Mouse (Mus musculus) megakaryocyte-erythroid progenitor cell, adult 5-6 weeks (primary cell): Measurements from ENCODE around the gene Zfp202. TPM values are rescaled to one million over a fixed set of nuclear protein-coding genes. Genes with fewer than 3 reads are reported as not detected.
"Not testable (repeated sequence)": the region's sequence is repeated elsewhere in the genome, so short reads cannot be mapped to it uniquely, and the experiment has no call there.

ENCODE experiments used
- ATAC-seq: replicated peaks from 2 replicates; pipeline ENCODE4 v1.8.0; 2016; ENCODE audit warnings: mild to moderate bottlenecking, inconsistent platforms; ENCODE audit not compliant: severe bottlenecking, poor library complexity, low FRiP score, low TSS enrichment
- total RNA-seq, 2 experiments: library from RNA; stranded (forward) in 1 of 2; stranded (reverse) in 1 of 2; fragments of 200-1000, 215-1000 nt in 1 of 2; fragments of >200 nt in 1 of 2; fragmentation: Nextera tagmentation in 1 of 2; gene quantifications; 2 replicates each; pipeline ENCODE4 v1.2.3; 2014 to 2017

Gene Zfp202
- 5.2 and 6.4 TPM in 2 replicates for total RNA-seq (2014; fragmentation: Nextera tagmentation)
- total RNA-seq (2017): 2.2 and 5.1 TPM in 2 replicates

DNA sequence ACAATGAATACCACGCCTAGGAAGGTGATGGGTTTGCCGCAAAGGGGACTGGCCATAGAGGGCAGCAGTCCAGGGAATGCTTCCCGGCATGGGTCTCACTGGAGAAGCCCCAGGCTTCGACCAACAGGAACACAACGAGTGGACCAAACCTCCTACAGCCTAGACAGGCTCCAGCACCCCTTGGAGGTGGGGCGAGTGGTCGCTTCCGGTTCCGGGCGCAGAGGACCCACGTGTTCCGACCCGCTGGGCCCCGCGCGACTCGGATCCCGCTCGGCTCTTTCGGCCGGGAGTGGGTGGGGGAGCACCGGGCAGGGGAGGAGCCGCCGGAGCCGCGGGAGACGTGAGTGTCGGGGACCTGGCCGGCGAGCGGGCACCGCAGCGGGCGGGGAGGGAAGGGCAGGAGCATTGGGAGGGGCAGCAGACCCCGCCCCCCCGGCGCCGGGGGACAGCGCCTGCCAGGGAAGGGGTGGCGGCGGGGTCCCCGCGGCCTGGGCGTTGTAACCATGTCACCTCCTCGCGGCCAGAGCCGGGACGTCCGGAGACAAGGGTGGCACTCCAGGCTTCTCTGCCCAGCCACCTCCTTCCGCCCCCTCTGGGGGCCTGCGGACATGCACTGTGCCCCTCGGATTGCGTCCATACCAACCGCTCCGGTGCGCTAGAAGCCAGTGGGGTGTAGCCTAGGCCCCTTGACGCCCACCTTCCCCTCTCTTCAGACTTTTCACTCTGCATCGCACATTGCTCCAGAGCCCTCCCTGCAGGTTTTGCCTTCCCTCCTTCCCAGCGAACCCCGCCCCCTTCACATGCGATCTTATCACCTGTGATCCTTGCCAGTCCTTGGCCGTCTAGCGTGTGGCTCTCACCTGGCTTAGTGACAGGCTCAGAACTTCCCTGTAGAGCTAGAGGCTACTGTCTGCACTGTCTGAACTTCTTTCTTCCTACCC lies at the start of gene Zfp202:
Gene Zfp202 (plus strand): TSS at position 219 of the 941 bp plus-strand sequence.
- peak; percentile 90 for ATAC-seq

DNA sequence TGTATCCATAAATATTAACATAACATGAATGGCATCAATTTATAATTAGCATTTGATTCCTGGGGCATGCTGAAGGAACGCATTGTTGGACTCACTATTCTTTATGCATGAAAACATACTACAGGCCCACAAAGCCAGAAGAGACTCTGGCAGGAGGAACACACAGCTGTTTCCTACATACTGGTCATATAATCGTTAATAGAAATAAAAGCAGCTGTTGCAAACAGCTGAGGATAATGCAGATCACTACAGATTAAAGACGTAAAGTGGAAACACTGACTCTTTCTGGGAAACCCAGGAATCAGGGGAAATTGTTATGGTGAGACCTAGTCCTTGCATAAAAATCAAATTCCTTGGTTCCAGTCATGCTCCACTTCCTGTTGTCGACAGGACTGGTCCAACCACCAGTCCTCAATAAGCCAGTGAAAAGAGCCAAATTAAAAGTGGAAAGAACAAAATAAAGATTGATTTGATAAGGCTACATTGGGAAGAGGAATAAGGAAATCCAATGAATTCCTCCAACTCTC lies 36.9 kb upstream of the Zfp202 start:
- no peak for ATAC-seq

DNA sequence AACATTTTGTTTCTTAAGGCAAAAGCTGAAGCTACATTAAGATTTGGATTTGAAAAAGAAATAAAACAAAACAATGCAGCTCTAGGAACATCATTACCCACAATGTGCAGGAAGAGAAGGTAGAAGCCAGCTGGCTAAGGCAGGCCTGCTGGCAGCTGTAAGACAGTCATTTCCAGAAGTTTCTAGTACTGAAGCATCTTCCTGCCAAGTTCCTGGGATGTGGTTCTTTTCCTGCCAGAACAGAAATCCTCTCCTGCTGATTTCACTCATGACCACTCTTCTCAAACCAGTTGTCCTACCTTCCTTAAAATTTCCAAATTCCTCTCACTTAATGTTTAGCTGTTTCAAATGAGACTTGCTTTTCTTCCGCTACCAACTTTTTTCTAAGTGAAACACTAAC lies 25.7 kb upstream of the Zfp202 start:
- no peak for ATAC-seq

DNA sequence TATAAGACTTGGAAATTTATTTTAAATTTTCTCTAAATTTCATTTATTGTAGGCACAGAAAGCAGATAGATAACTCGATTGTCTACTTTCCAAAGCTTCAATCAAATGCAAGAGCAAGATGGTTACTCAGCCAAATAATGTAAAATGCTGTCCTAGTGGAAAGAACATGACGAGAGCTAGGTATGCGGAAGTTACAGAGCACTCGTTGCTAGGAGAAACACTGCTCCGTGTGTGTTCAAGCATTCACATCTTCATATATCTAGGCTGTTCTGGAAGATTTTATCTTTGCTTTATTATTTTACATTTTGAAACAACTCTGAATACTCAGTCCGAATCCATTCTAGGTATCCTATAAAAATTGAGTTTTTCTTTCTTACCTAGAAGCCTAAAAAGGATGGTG lies 15.1 kb upstream of the Zfp202 start:
- no peak for ATAC-seq

- no peak for ATAC-seq
These were observed 11.5 kb upstream of the Zfp202 start, which contains the start of gene Olfr986 for GRCm38 (mm10) chr9:40180620-40181019. TSS of gene Olfr986 (plus strand) at chr9:40180920.

- ATAC-seq: not testable (repeated sequence)
These were observed 7.0 kb upstream of the Zfp202 start for GRCm38 (mm10) chr9:40185166-40185565.

- no peak for ATAC-seq
These were observed 835 bp upstream of the Zfp202 start for GRCm38 (mm10) chr9:40191086-40191876.

DNA sequence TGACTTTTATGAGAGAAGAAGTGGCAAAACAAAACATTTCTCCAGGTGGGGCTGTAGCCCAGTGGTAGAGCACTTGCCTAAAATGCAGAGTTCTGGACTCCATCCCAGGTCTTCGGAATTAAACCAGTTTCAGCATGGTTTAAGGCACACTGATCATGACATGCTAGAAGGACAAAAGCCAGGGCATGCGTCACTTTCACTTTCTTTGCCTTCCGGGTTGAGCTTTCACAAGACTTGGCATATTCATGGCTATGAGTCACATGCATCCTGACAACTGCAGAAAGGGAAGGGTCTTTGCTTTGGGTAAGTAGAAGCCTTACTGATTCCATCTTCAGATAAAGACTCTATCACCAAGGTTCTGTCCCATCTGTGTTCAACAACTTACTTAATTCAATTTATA lies 3.9 kb downstream of the Zfp202 start:
- ATAC-seq: no peak

DNA sequence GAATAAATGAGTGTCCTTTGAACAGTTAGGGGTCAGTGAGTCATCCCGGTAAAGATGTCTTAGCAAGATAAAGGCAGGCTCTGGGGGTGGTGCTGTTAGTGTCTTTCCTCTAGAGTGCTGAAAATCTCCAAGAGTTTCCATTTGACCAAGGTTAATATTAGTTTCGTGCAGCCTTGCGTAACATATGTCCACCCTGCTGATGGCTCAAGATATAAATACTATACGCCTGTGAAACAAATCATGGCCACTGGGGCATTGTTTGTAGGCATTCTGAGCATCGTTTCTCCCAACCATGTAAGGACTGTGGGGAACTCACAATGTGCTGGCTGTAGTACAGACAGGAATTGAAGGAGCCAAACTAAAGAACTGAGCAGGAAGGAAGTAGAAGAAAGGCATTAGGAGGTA lies 14.4 kb downstream of the Zfp202 start:
- no peak for ATAC-seq

- no peak for ATAC-seq
These were observed 18.6 kb downstream of the Zfp202 start for GRCm38 (mm10) chr9:40210744-40211143.

DNA sequence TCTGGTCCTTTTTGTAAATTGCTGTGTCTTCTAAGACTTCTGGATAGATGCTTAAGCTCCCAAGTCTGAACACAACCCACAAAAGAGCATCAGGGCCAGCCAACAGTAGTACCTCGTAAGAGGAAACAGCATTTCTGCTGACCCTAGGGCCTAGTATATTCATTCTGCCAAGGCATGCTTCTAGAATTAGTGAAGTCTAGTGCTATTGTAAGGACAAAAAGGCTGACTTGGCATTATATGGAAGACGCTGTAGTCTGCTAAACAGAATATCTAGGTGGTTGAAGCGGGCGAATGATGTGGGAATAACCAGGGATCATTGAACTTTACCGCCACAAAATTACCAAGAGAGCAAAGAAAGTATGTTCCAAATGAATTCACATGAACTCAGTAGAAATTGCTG lies 21.9 kb downstream of the Zfp202 start:
- ATAC-seq: no peak

DNA sequence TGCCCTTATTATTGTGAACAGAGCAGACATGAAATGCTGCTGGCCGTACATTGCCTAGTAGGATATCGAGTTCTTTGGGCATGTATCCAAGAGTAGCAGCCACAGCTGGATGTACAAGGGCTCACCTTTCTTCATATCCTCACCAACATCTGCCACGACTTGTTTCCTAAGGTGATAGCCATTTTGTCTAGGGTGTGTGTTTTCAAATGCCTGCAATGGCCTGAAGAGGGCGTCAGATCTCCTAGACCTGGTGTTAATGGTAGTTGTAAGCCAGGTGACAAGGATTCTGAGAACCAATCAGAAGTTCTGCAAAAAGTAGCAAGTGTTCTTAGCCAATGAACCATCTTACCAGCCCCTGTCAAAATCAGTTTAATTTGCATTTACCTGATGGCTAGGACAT lies 24.5 kb downstream of the Zfp202 start:
- no peak for ATAC-seq

DNA sequence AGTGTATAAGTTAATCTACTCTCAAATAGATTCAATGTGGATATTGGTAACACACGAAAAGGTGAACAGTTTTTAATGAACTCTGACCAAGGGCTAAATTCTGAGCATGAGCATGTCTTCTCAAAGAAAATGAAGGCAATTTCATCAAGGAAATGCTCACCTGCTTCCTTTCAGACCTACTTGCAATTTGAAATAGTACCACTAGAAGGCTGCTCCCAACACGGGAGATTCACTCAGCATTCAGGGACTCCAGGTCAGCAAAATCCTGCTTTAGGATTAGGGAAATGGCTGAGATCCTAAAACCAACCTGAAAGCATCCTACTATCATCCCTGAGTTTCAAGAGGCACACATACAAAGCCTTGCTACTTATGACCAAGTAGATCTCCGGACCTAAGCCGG lies 32.2 kb downstream of the Zfp202 start:
- no peak for ATAC-seq

DNA sequence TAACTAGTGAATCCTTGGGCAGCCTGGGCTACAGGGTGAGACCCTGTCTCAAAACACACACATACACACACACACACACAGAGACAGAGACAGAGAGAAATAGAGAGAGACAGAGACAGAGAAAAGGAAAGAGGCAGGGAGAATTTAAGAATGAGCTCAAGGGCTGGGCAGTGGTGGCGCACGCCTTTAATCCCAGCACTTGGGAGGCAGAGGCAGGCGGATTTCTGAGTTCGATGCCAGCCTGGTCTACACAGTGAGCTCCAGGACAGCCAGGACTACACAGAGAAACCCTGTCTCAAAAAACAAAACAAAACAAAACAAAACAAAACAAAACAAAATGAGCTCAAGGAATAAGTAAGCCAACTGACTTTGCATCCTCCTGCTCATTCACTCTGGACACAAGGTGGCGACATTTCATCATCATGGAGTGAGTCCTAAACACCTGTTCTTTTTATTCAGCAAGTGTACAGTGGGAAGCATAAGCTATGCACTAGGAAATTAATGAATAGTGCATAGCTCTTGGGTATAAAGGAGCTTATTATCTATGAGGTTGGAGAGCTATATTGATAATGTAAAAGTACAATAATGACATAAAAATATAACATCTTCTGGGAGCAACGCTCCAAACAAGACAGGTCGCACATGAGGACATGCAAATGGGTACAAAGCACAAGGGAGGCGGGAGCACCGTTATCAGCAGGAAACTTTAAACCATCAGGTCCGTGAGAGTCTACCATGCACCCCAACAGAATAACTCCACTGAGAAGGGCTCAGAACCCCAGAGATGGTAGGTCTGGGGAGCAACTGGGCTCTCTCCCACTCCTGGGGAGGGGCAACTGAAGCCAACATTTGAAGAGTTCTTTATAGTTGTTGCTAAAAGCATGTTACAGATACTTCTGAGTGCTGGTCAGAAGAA lies 36.0 kb downstream of the Zfp202 start:
- ATAC-seq: peak; percentile 87

DNA sequence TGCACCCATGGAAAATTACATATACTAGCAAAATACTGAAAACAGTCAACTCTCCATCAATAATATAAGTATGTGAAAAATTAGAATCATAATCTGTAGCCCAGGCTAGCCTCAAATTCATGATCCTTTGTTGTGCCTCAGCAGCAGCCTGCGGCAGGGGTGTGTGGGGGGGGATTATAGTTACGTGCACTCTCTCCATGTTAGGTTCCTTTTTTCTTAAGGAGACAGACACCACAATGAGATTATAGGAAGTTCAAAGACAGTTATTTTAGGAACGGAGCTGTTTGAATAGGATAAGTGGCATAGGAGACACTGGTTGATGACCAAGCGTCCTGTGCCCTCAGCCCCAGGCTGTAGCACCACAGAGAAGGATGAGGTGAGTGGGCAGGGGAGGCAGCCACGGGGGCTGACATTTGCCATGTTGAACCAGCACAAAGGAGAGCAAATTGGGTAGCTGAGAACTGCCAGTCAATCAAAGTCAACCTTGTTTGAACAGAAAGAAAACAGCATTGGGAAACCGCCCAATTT lies 36.8 kb downstream of the Zfp202 start:
- ATAC-seq: no peak

GRCm38 (mm10) chr9:40229479-40229878 lies 37.4 kb downstream of the Zfp202 start:
- no peak for ATAC-seq

DNA sequence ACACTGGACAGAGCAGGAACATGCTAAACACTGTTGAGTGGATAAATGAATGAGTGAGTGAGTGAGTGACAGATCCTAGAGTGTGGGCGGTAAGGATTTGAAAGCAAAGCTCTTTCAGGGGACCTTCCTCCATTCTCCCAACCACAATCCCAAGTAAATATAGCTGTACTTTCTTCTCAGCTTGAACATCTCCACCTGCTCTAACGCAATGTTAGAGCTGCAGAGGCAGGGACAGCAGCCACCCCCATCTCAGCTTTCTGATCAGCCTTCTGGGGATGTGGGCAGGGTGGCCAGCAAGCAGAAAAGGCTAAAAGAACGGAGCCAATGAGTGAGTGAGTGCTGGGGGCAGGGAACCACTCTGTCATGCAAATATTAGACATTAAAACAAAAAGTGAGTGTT lies 38.9 kb downstream of the Zfp202 start:
- ATAC-seq: no peak

DNA sequence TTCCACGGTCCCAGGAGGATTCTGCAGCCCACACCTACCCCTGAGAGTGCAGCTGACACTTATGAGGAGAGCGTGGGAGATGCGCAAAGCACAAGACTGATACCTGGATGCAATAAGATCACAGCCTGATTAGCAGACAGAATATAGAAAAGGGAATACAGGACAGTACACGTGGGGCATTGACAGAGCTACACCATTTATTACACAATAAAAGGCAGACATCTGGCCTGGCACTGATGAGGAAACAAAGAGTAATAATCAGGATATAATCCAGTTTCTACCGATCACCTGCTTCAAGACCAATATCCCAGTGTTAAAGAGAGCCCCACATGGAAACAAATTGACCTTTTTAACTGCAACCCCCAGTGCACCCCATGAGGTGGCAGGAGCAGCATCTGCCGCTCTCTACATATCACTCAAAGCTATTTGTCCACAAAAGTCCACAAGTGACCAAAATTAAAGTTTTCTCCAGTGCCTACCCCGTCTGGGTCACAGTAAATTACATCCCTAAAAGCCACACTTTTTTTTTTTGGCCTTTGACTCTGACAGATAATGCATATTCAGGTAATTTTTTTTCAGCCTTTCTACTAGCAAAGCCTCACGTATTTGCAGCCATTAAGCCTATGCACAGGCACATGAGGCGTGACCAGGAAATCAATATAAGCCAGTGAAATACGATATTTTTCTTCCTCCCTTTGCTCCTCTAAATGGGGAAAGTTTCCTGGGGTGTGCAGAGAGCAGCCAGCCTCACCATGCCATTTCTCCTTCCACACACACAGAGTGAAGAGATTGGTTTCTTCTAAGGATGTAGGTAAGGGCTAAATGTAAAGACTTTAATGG lies 42.3 kb downstream of the Zfp202 start:
- ATAC-seq: no peak
